Mouse (Mus musculus): ENCODE results near the gene Ptprs. TPM values are rescaled to one million over a fixed set of nuclear protein-coding genes. Genes with fewer than 3 reads are reported as not detected.

Ptprs gene
- polyA plus RNA-seq, 1 experiment: 208 TPM

- Histone ChIP-seq H3K27ac (ENCODE audit: insufficient read depth, low read length) (peak overlapping the region; percentile 92), H3K4me3 (ENCODE audit: insufficient read depth, low read length) (peak overlapping the region; percentile 33), H3K4me1 (ENCODE audit: control insufficient read depth, insufficient read depth, low read length) (peaks cover 13% of the 10 kb centered on the region; the same call in 1 of the 2 replicates)
- TF ChIP-seq CTCF (IDR thresholded peaks at IDR 0.05; ENCODE audit: borderline replicate concordance, insufficient read depth, low read length) (no peak), POLR2A (IDR thresholded peaks at IDR 0.05; ENCODE audit: low read depth, low read length) (peak; percentile 66)
Observed at GRCm38 (mm10) chr17:56462835-56463455, 13.3 kb downstream of the Ptprs start.

GRCm38 (mm10) chr17:56461771-56462743, 14.2 kb downstream of the Ptprs start:
- Histone ChIP-seq H3K27ac (ENCODE audit: insufficient read depth, low read length) (peak overlapping the region; percentile 98), H3K4me1 (ENCODE audit: control insufficient read depth, insufficient read depth, low read length) (peaks cover 13% of the 10 kb centered on the region; the same call in 1 of the 2 replicates), H3K4me3 (ENCODE audit: insufficient read depth, low read length) (peak overlapping the region; percentile 80)
- TF ChIP-seq POLR2A (IDR thresholded peaks at IDR 0.05; ENCODE audit: low read depth, low read length): peak; percentile 95
- no peak for TF ChIP-seq CTCF (IDR thresholded peaks at IDR 0.05; ENCODE audit: borderline replicate concordance, insufficient read depth, low read length)

GRCm38 (mm10) chr17:56460876-56461275, 15.4 kb downstream of the Ptprs start:
- no peak for TF ChIP-seq POLR2A (IDR thresholded peaks at IDR 0.05; ENCODE audit: low read depth, low read length)
- no peak for TF ChIP-seq CTCF (IDR thresholded peaks at IDR 0.05; ENCODE audit: borderline replicate concordance, insufficient read depth, low read length)
- Histone ChIP-seq H3K4me3 (ENCODE audit: insufficient read depth, low read length) (peak overlapping the region; percentile 80), H3K27ac (ENCODE audit: insufficient read depth, low read length) (peak overlapping the region; percentile 98), H3K4me1 (ENCODE audit: control insufficient read depth, insufficient read depth, low read length) (peaks cover 13% of the 10 kb centered on the region; the same call in 1 of the 2 replicates)

- Histone ChIP-seq H3K4me1 (ENCODE audit: control insufficient read depth, insufficient read depth, low read length) (0 out of 2 replicates have a peak, but pooled peaks cover 5% of the 10 kb centered on the region), H3K4me3 (ENCODE audit: insufficient read depth, low read length) (no peak overlapping the region), H3K27ac (ENCODE audit: insufficient read depth, low read length) (no peak overlapping the region)
- TF ChIP-seq CTCF (IDR thresholded peaks at IDR 0.05; ENCODE audit: borderline replicate concordance, insufficient read depth, low read length) (no peak), POLR2A (IDR thresholded peaks at IDR 0.05; ENCODE audit: low read depth, low read length) (no peak)
Observed at GRCm38 (mm10) chr17:56457442-56457841, 18.8 kb downstream of the Ptprs start.

GRCm38 (mm10) chr17:56456353-56456752, 19.9 kb downstream of the Ptprs start:
- no peak overlapping the region for H3K4me3 ChIP-seq (ENCODE audit: insufficient read depth, low read length)
- H3K27ac ChIP-seq (ENCODE audit: insufficient read depth, low read length): no peak overlapping the region
- TF ChIP-seq POLR2A (IDR thresholded peaks at IDR 0.05; ENCODE audit: low read depth, low read length) (no peak), CTCF (IDR thresholded peaks at IDR 0.05; ENCODE audit: borderline replicate concordance, insufficient read depth, low read length) (no peak)
- H3K4me1 ChIP-seq (ENCODE audit: control insufficient read depth, insufficient read depth, low read length): 0 out of 2 replicates have a peak, but pooled peaks cover 5% of the 10 kb centered on the region

- no peak overlapping the region for H3K27ac ChIP-seq (ENCODE audit: insufficient read depth, low read length)
- H3K4me3 ChIP-seq (ENCODE audit: insufficient read depth, low read length): no peak overlapping the region
- no peak for TF ChIP-seq POLR2A (IDR thresholded peaks at IDR 0.05; ENCODE audit: low read depth, low read length)
- no peak for TF ChIP-seq CTCF (IDR thresholded peaks at IDR 0.05; ENCODE audit: borderline replicate concordance, insufficient read depth, low read length)
- H3K4me1 ChIP-seq (ENCODE audit: control insufficient read depth, insufficient read depth, low read length): no peaks in the 10 kb centered on the region
Observed at GRCm38 (mm10) chr17:56453689-56454088, 22.6 kb downstream of the Ptprs start.

- TF ChIP-seq CTCF (IDR thresholded peaks at IDR 0.05; ENCODE audit: borderline replicate concordance, insufficient read depth, low read length) (no peak), POLR2A (IDR thresholded peaks at IDR 0.05; ENCODE audit: low read depth, low read length) (no peak)
- Histone ChIP-seq H3K4me1 (ENCODE audit: control insufficient read depth, insufficient read depth, low read length) (no peaks in the 10 kb centered on the region), H3K27ac (ENCODE audit: insufficient read depth, low read length) (no peak overlapping the region), H3K4me3 (ENCODE audit: insufficient read depth, low read length) (no peak overlapping the region)
Observed at GRCm38 (mm10) chr17:56453251-56453650, 23.0 kb downstream of the Ptprs start.

- Histone ChIP-seq H3K4me3 (ENCODE audit: insufficient read depth, low read length) (no peak overlapping the region), H3K27ac (ENCODE audit: insufficient read depth, low read length) (no peak overlapping the region), H3K4me1 (ENCODE audit: control insufficient read depth, insufficient read depth, low read length) (no peaks in the 10 kb centered on the region)
- TF ChIP-seq POLR2A (IDR thresholded peaks at IDR 0.05; ENCODE audit: low read depth, low read length): no peak
- no peak for TF ChIP-seq CTCF (IDR thresholded peaks at IDR 0.05; ENCODE audit: borderline replicate concordance, insufficient read depth, low read length)
Observed at GRCm38 (mm10) chr17:56447716-56448115, 28.6 kb downstream of the Ptprs start.

- Histone ChIP-seq H3K4me1 (ENCODE audit: control insufficient read depth, insufficient read depth, low read length) (no peaks in the 10 kb centered on the region), H3K4me3 (ENCODE audit: insufficient read depth, low read length) (no peak overlapping the region), H3K27ac (ENCODE audit: insufficient read depth, low read length) (no peak overlapping the region)
- no peak for TF ChIP-seq CTCF (IDR thresholded peaks at IDR 0.05; ENCODE audit: borderline replicate concordance, insufficient read depth, low read length)
- TF ChIP-seq POLR2A (IDR thresholded peaks at IDR 0.05; ENCODE audit: low read depth, low read length): no peak
Observed at GRCm38 (mm10) chr17:56445397-56445796, 30.9 kb downstream of the Ptprs start.
